Mouse (Mus musculus): ENCODE data around the gene Ankdd1b. TPM values are rescaled to one million over a fixed set of nuclear protein-coding genes. Genes with fewer than 3 reads are reported as not detected.

The Ankdd1b gene
- polyA plus RNA-seq, 1 experiment from 2014 or later = 1.1 TPM

- no peaks in the 10 kb centered on the region for H3K27me3 ChIP-seq (ENCODE audit: control insufficient read depth, insufficient read depth, low read length)
- no peak for ATAC-seq (ENCODE audit: insufficient number of reproducible peaks, insufficient read depth, low FRiP score, low read depth)
- no peak overlapping the region for H3K4me3 ChIP-seq (ENCODE audit: control insufficient read depth in 1 of 2, insufficient read depth in 1 of 2, low read depth in 1 of 2, low read length in 2 of 2)
- H3K9me3 ChIP-seq (ENCODE audit: control insufficient read depth, low read length) = no peaks in the 10 kb centered on the region
- H3K4me1 ChIP-seq (ENCODE audit: control insufficient read depth in 2 of 2, insufficient read depth in 2 of 2, low read length in 2 of 2) = peaks cover 7 to 13% of the 10 kb centered on the region in 2 experiments; a peak in 2 of 4 replicates
- 59% methylated on average over 5 of the region's 5 CpGs for WGBS
- no peak overlapping the region for H3K9ac ChIP-seq (ENCODE audit: low read length)
- no peak overlapping the region for H3K27ac ChIP-seq (replicated peaks in 1 of 2; ENCODE audit: control insufficient read depth in 1 of 2, insufficient read depth in 1 of 2, low read depth in 2 of 2, low read length in 2 of 2)
- H3K4me2 ChIP-seq (ENCODE audit: low read length) = no peak overlapping the region
- H3K36me3 ChIP-seq (ENCODE audit: control insufficient read depth, insufficient read depth, low read length) = no peaks in the 10 kb centered on the region
Observed at GRCm38 (mm10) chr13:96428531-96428930, 42.5 kb downstream of the Ankdd1b start.

- 57% methylated on average over 3 of the region's 3 CpGs for WGBS
- ATAC-seq (ENCODE audit: insufficient number of reproducible peaks, insufficient read depth, low FRiP score, low read depth) = no peak
Observed at GRCm38 (mm10) chr13:96426044-96426443, 45.0 kb downstream of the Ankdd1b start.

GRCm38 (mm10) chr13:96424496-96425274, 46.3 kb downstream of the Ankdd1b start:
- Histone ChIP-seq H3K27me3 (ENCODE audit: control insufficient read depth, insufficient read depth, low read length) (no peaks in the 10 kb centered on the region), H3K27ac (replicated peaks in 1 of 2; ENCODE audit: control insufficient read depth in 1 of 2, insufficient read depth in 1 of 2, low read depth in 2 of 2, low read length in 2 of 2) (no peak overlapping the region), H3K9me3 (ENCODE audit: control insufficient read depth, low read length) (no peaks in the 10 kb centered on the region), H3K4me3 (ENCODE audit: control insufficient read depth in 1 of 2, insufficient read depth in 1 of 2, low read depth in 1 of 2, low read length in 2 of 2) (no peak overlapping the region), H3K4me1 (ENCODE audit: control insufficient read depth in 2 of 2, insufficient read depth in 2 of 2, low read length in 2 of 2) (peaks cover 2 to 4% of the 10 kb centered on the region in 2 experiments; a peak in 1 of 4 replicates), H3K9ac (ENCODE audit: low read length) (no peak overlapping the region), H3K36me3 (ENCODE audit: control insufficient read depth, insufficient read depth, low read length) (no peaks in the 10 kb centered on the region), H3K4me2 (ENCODE audit: low read length) (no peak overlapping the region)
- ATAC-seq (ENCODE audit: insufficient number of reproducible peaks, insufficient read depth, low FRiP score, low read depth) = no peak
- 87% methylated on average over 12 of the region's 12 CpGs for WGBS

More at GRCm38 (mm10) chr13:96426044-96426443, 45.0 kb downstream of the Ankdd1b start:
- Histone ChIP-seq H3K4me3 (ENCODE audit: control insufficient read depth in 1 of 2, insufficient read depth in 1 of 2, low read depth in 1 of 2, low read length in 2 of 2) (no peak overlapping the region), H3K36me3 (ENCODE audit: control insufficient read depth, insufficient read depth, low read length) (no peaks in the 10 kb centered on the region), H3K27me3 (ENCODE audit: control insufficient read depth, insufficient read depth, low read length) (no peaks in the 10 kb centered on the region), H3K4me2 (ENCODE audit: low read length) (no peak overlapping the region), H3K9me3 (ENCODE audit: control insufficient read depth, low read length) (no peaks in the 10 kb centered on the region), H3K27ac (replicated peaks in 1 of 2; ENCODE audit: control insufficient read depth in 1 of 2, insufficient read depth in 1 of 2, low read depth in 2 of 2, low read length in 2 of 2) (no peak overlapping the region), H3K4me1 (ENCODE audit: control insufficient read depth in 2 of 2, insufficient read depth in 2 of 2, low read length in 2 of 2) (peaks cover 2 to 4% of the 10 kb centered on the region in 2 experiments; a peak in 1 of 4 replicates), H3K9ac (ENCODE audit: low read length) (no peak overlapping the region)

- no peaks in the 10 kb centered on the region for H3K9me3 ChIP-seq (ENCODE audit: control insufficient read depth, low read length)
- no peak for ATAC-seq (ENCODE audit: insufficient number of reproducible peaks, insufficient read depth, low FRiP score, low read depth)
- H3K36me3 ChIP-seq (ENCODE audit: control insufficient read depth, insufficient read depth, low read length) = peaks cover 26% of the 10 kb centered on the region
- H3K27ac ChIP-seq (replicated peaks in 1 of 2; ENCODE audit: control insufficient read depth in 1 of 2, insufficient read depth in 1 of 2, low read depth in 2 of 2, low read length in 2 of 2) = no peak overlapping the region
- no peak overlapping the region for H3K4me3 ChIP-seq (ENCODE audit: control insufficient read depth in 1 of 2, insufficient read depth in 1 of 2, low read depth in 1 of 2, low read length in 2 of 2)
- H3K4me2 ChIP-seq (ENCODE audit: low read length) = no peak overlapping the region
- no peaks in the 10 kb centered on the region for H3K4me1 ChIP-seq (ENCODE audit: control insufficient read depth in 2 of 2, insufficient read depth in 2 of 2, low read length in 2 of 2)
- H3K9ac ChIP-seq (ENCODE audit: low read length) = no peak overlapping the region
- H3K27me3 ChIP-seq (ENCODE audit: control insufficient read depth, insufficient read depth, low read length) = no peaks in the 10 kb centered on the region
Observed at GRCm38 (mm10) chr13:96421230-96421629, 49.8 kb downstream of the Ankdd1b start.

- no peak for ATAC-seq (ENCODE audit: insufficient number of reproducible peaks, insufficient read depth, low FRiP score, low read depth)
Observed at GRCm38 (mm10) chr13:96418487-96418886, 52.5 kb downstream of the Ankdd1b start.

GRCm38 (mm10) chr13:96417261-96417813, 53.7 kb downstream of the Ankdd1b start:
- Histone ChIP-seq H3K4me2 (ENCODE audit: low read length) (no peak overlapping the region), H3K9me3 (ENCODE audit: control insufficient read depth, low read length) (no peaks in the 10 kb centered on the region), H3K9ac (ENCODE audit: low read length) (no peak overlapping the region), H3K27me3 (ENCODE audit: control insufficient read depth, insufficient read depth, low read length) (no peaks in the 10 kb centered on the region), H3K4me1 (ENCODE audit: control insufficient read depth in 2 of 2, insufficient read depth in 2 of 2, low read length in 2 of 2) (no peaks in the 10 kb centered on the region), H3K4me3 (ENCODE audit: control insufficient read depth in 1 of 2, insufficient read depth in 1 of 2, low read depth in 1 of 2, low read length in 2 of 2) (no peak overlapping the region), H3K27ac (replicated peaks in 1 of 2; ENCODE audit: control insufficient read depth in 1 of 2, insufficient read depth in 1 of 2, low read depth in 2 of 2, low read length in 2 of 2) (no peak overlapping the region), H3K36me3 (ENCODE audit: control insufficient read depth, insufficient read depth, low read length) (peaks cover 61% of the 10 kb centered on the region)
- WGBS = 76% methylated on average over 5 of the region's 5 CpGs
- no peak for ATAC-seq (ENCODE audit: insufficient number of reproducible peaks, insufficient read depth, low FRiP score, low read depth)

More at GRCm38 (mm10) chr13:96418487-96418886, 52.5 kb downstream of the Ankdd1b start:
- H3K4me2 ChIP-seq (ENCODE audit: low read length) = no peak overlapping the region
- WGBS = 79% methylated on average over 4 of the region's 4 CpGs
- H3K9ac ChIP-seq (ENCODE audit: low read length) = no peak overlapping the region
- H3K27me3 ChIP-seq (ENCODE audit: control insufficient read depth, insufficient read depth, low read length) = no peaks in the 10 kb centered on the region
- H3K36me3 ChIP-seq (ENCODE audit: control insufficient read depth, insufficient read depth, low read length) = peaks cover 52% of the 10 kb centered on the region
- no peak overlapping the region for H3K4me3 ChIP-seq (ENCODE audit: control insufficient read depth in 1 of 2, insufficient read depth in 1 of 2, low read depth in 1 of 2, low read length in 2 of 2)
- no peaks in the 10 kb centered on the region for H3K9me3 ChIP-seq (ENCODE audit: control insufficient read depth, low read length)
- H3K4me1 ChIP-seq (ENCODE audit: control insufficient read depth in 2 of 2, insufficient read depth in 2 of 2, low read length in 2 of 2) = no peaks in the 10 kb centered on the region
- H3K27ac ChIP-seq (replicated peaks in 1 of 2; ENCODE audit: control insufficient read depth in 1 of 2, insufficient read depth in 1 of 2, low read depth in 2 of 2, low read length in 2 of 2) = no peak overlapping the region

- Histone ChIP-seq H3K27ac (replicated peaks in 1 of 2; ENCODE audit: control insufficient read depth in 1 of 2, insufficient read depth in 1 of 2, low read depth in 2 of 2, low read length in 2 of 2) (no peak overlapping the region), H3K36me3 (ENCODE audit: control insufficient read depth, insufficient read depth, low read length) (peaks cover 69% of the 10 kb centered on the region), H3K4me3 (ENCODE audit: control insufficient read depth in 1 of 2, insufficient read depth in 1 of 2, low read depth in 1 of 2, low read length in 2 of 2) (no peak overlapping the region), H3K4me2 (ENCODE audit: low read length) (no peak overlapping the region), H3K9ac (ENCODE audit: low read length) (no peak overlapping the region), H3K4me1 (ENCODE audit: control insufficient read depth in 2 of 2, insufficient read depth in 2 of 2, low read length in 2 of 2) (no peaks in the 10 kb centered on the region), H3K9me3 (ENCODE audit: control insufficient read depth, low read length) (no peaks in the 10 kb centered on the region), H3K27me3 (ENCODE audit: control insufficient read depth, insufficient read depth, low read length) (no peaks in the 10 kb centered on the region)
- no peak for ATAC-seq (ENCODE audit: insufficient number of reproducible peaks, insufficient read depth, low FRiP score, low read depth)
- 94% methylated on average over 8 of the region's 8 CpGs for WGBS
Observed at GRCm38 (mm10) chr13:96416380-96416779, 54.6 kb downstream of the Ankdd1b start.

All from heart, embryonic 14.5 days (tissue).